Mouse (Mus musculus): ENCODE data around the gene Npnt. TPM values are rescaled to one million over a fixed set of nuclear protein-coding genes. Genes with fewer than 3 reads are reported as not detected.

The Npnt gene
- polyA plus RNA-seq, 1 experiment from 2014 or later: 27.8 TPM

- 89% methylated on average over 9 of the region's 9 CpGs for WGBS
- ATAC-seq (ENCODE audit: low FRiP score): no peak
- Histone ChIP-seq H3K9me3 (no peaks in the 10 kb centered on the region), H3K4me2 (no peak overlapping the region), H3K4me3 (no peak overlapping the region), H3K4me1 (replicated peaks) (no peaks in the 10 kb centered on the region), H3K36me3 (no peaks in the 10 kb centered on the region), H3K9ac (no peak overlapping the region), H3K27ac (no peak overlapping the region), H3K27me3 (no peaks in the 10 kb centered on the region)
Observed at GRCm38 (mm10) chr3:132928186-132928585, 21.9 kb downstream of the Npnt start.

- no peaks in the 10 kb centered on the region for H3K4me1 ChIP-seq (replicated peaks)
- no peak for ATAC-seq (ENCODE audit: low FRiP score)
- H3K9me3 ChIP-seq: no peaks in the 10 kb centered on the region
- 94% methylated on average over 3 of the region's 3 CpGs for WGBS
- H3K27ac ChIP-seq: no peak overlapping the region
- H3K27me3 ChIP-seq: no peaks in the 10 kb centered on the region
- H3K36me3 ChIP-seq: no peaks in the 10 kb centered on the region
- no peak overlapping the region for H3K4me3 ChIP-seq
- H3K4me2 ChIP-seq: no peak overlapping the region
- H3K9ac ChIP-seq: no peak overlapping the region
Observed at GRCm38 (mm10) chr3:132919798-132920197, 30.3 kb downstream of the Npnt start.

- no peaks in the 10 kb centered on the region for H3K4me1 ChIP-seq (replicated peaks)
- no peaks in the 10 kb centered on the region for H3K27me3 ChIP-seq
- no peaks in the 10 kb centered on the region for H3K36me3 ChIP-seq
- H3K4me2 ChIP-seq: no peak overlapping the region
- no peaks in the 10 kb centered on the region for H3K9me3 ChIP-seq
- WGBS: 89% methylated on average over 11 of the region's 11 CpGs
- no peak overlapping the region for H3K9ac ChIP-seq
- H3K4me3 ChIP-seq: no peak overlapping the region
- H3K27ac ChIP-seq: no peak overlapping the region
- ATAC-seq (ENCODE audit: low FRiP score): no peak
Observed at GRCm38 (mm10) chr3:132919240-132919639, 30.9 kb downstream of the Npnt start.

- no peak overlapping the region for H3K27ac ChIP-seq
- H3K4me1 ChIP-seq (replicated peaks): no peaks in the 10 kb centered on the region
- no peaks in the 10 kb centered on the region for H3K36me3 ChIP-seq
- WGBS: 90% methylated on average over 9 of the region's 9 CpGs
- no peak for ATAC-seq (ENCODE audit: low FRiP score)
- H3K9ac ChIP-seq: no peak overlapping the region
- H3K4me3 ChIP-seq: no peak overlapping the region
- H3K9me3 ChIP-seq: no peaks in the 10 kb centered on the region
- no peaks in the 10 kb centered on the region for H3K27me3 ChIP-seq
- no peak overlapping the region for H3K4me2 ChIP-seq
Observed at GRCm38 (mm10) chr3:132917356-132918090, 32.6 kb downstream of the Npnt start.

- 78% methylated on average over 9 of the region's 9 CpGs for WGBS
Observed at GRCm38 (mm10) chr3:132915661-132916060, 34.4 kb downstream of the Npnt start.

GRCm38 (mm10) chr3:132912420-132912819 lies 37.7 kb downstream of the Npnt start:
- no peaks in the 10 kb centered on the region for H3K27me3 ChIP-seq
- no peak overlapping the region for H3K4me3 ChIP-seq
- WGBS: 83% methylated on average over 2 of the region's 2 CpGs
- no peaks in the 10 kb centered on the region for H3K36me3 ChIP-seq
- H3K4me1 ChIP-seq (replicated peaks): 0 out of 2 replicates have a peak, but pooled peaks cover 8% of the 10 kb centered on the region
- H3K9ac ChIP-seq: no peak overlapping the region
- no peaks in the 10 kb centered on the region for H3K9me3 ChIP-seq
- no peak overlapping the region for H3K4me2 ChIP-seq
- ATAC-seq (ENCODE audit: low FRiP score): no peak
- no peak overlapping the region for H3K27ac ChIP-seq

More at GRCm38 (mm10) chr3:132915661-132916060, 34.4 kb downstream of the Npnt start:
- no peak overlapping the region for H3K4me2 ChIP-seq
- H3K9me3 ChIP-seq: no peaks in the 10 kb centered on the region
- H3K4me3 ChIP-seq: no peak overlapping the region
- no peak overlapping the region for H3K27ac ChIP-seq
- H3K4me1 ChIP-seq (replicated peaks): no peaks in the 10 kb centered on the region
- H3K36me3 ChIP-seq: no peaks in the 10 kb centered on the region
- H3K27me3 ChIP-seq: no peaks in the 10 kb centered on the region
- ATAC-seq (ENCODE audit: low FRiP score): no peak
- H3K9ac ChIP-seq: no peak overlapping the region

- 67% methylated on average over 4 of the region's 4 CpGs for WGBS
- no peak for ATAC-seq (ENCODE audit: low FRiP score)
- no peaks in the 10 kb centered on the region for H3K36me3 ChIP-seq
- H3K4me1 ChIP-seq (replicated peaks): 0 out of 2 replicates have a peak, but pooled peaks cover 8% of the 10 kb centered on the region
- H3K4me3 ChIP-seq: no peak overlapping the region
- H3K9ac ChIP-seq: no peak overlapping the region
- H3K27me3 ChIP-seq: no peaks in the 10 kb centered on the region
- H3K4me2 ChIP-seq: no peak overlapping the region
- no peaks in the 10 kb centered on the region for H3K9me3 ChIP-seq
- H3K27ac ChIP-seq: no peak overlapping the region
Observed at GRCm38 (mm10) chr3:132911716-132912115, 38.4 kb downstream of the Npnt start.

GRCm38 (mm10) chr3:132910727-132911126 lies 39.4 kb downstream of the Npnt start:
- Histone ChIP-seq H3K4me1 (replicated peaks) (0 out of 2 replicates have a peak, but pooled peaks cover 8% of the 10 kb centered on the region), H3K36me3 (no peaks in the 10 kb centered on the region), H3K27me3 (no peaks in the 10 kb centered on the region), H3K9ac (no peak overlapping the region), H3K4me2 (no peak overlapping the region), H3K27ac (no peak overlapping the region), H3K9me3 (no peaks in the 10 kb centered on the region), H3K4me3 (no peak overlapping the region)
- ATAC-seq (ENCODE audit: low FRiP score): no peak
- 78% methylated on average over 5 of the region's 5 CpGs for WGBS

- H3K36me3 ChIP-seq: no peaks in the 10 kb centered on the region
- H3K27me3 ChIP-seq: no peaks in the 10 kb centered on the region
- no peak overlapping the region for H3K27ac ChIP-seq
- no peak overlapping the region for H3K4me3 ChIP-seq
- H3K4me2 ChIP-seq: no peak overlapping the region
- 0 out of 2 replicates have a peak, but pooled peaks cover 8% of the 10 kb centered on the region for H3K4me1 ChIP-seq (replicated peaks)
- no peak for ATAC-seq (ENCODE audit: low FRiP score)
- H3K9ac ChIP-seq: no peak overlapping the region
- 74% methylated on average over 12 of the region's 12 CpGs for WGBS
- no peaks in the 10 kb centered on the region for H3K9me3 ChIP-seq
Observed at GRCm38 (mm10) chr3:132909736-132910135, 40.4 kb downstream of the Npnt start.

- Histone ChIP-seq H3K27ac (no peak overlapping the region), H3K4me2 (no peak overlapping the region), H3K9ac (no peak overlapping the region), H3K9me3 (no peaks in the 10 kb centered on the region), H3K4me1 (replicated peaks) (0 out of 2 replicates have a peak, but pooled peaks cover 8% of the 10 kb centered on the region), H3K4me3 (no peak overlapping the region), H3K27me3 (no peaks in the 10 kb centered on the region), H3K36me3 (no peaks in the 10 kb centered on the region)
- 83% methylated on average over 8 of the region's 8 CpGs for WGBS
- no peak for ATAC-seq (ENCODE audit: low FRiP score)
Observed at GRCm38 (mm10) chr3:132907506-132908203, 42.4 kb downstream of the Npnt start.

GRCm38 (mm10) chr3:132905224-132905930 lies 44.7 kb downstream of the Npnt start:
- Histone ChIP-seq H3K27me3 (no peaks in the 10 kb centered on the region), H3K4me1 (replicated peaks) (0 out of 2 replicates have a peak, but pooled peaks cover 6% of the 10 kb centered on the region), H3K4me3 (no peak overlapping the region), H3K36me3 (no peaks in the 10 kb centered on the region), H3K4me2 (no peak overlapping the region), H3K27ac (no peak overlapping the region), H3K9me3 (no peaks in the 10 kb centered on the region), H3K9ac (no peak overlapping the region)
- ATAC-seq (ENCODE audit: low FRiP score): no peak
- 92% methylated on average over 7 of the region's 7 CpGs for WGBS

- 96% methylated on average over 11 of the region's 11 CpGs for WGBS
- no peak for ATAC-seq (ENCODE audit: low FRiP score)
- no peak overlapping the region for H3K4me3 ChIP-seq
Observed at GRCm38 (mm10) chr3:132903386-132903785, 46.7 kb downstream of the Npnt start.

More at GRCm38 (mm10) chr3:132903386-132903785, 46.7 kb downstream of the Npnt start:
- H3K4me1 ChIP-seq (replicated peaks): no peaks in the 10 kb centered on the region
- no peak overlapping the region for H3K4me2 ChIP-seq
- no peaks in the 10 kb centered on the region for H3K27me3 ChIP-seq
- no peaks in the 10 kb centered on the region for H3K36me3 ChIP-seq
- no peak overlapping the region for H3K9ac ChIP-seq
- no peak overlapping the region for H3K27ac ChIP-seq
- no peaks in the 10 kb centered on the region for H3K9me3 ChIP-seq
